Mouse (Mus musculus): ENCODE measurements at regions not wholly inside any gene's neighbourhood (a gene's known extent, or its start where the extent isn't known, plus 50 kb on each side); places are given as distances from the start of the nearest gene placed in this dataset.

- no peak for TF ChIP-seq POLR2A (IDR thresholded peaks at IDR 0.05; ENCODE audit: control insufficient read depth in 1 of 2, insufficient read depth in 1 of 2, low read depth in 1 of 2, low read length in 2 of 2, poor library complexity in 1 of 2)
- TF ChIP-seq USF1 (IDR thresholded peaks at IDR 0.05; ENCODE audit: low read depth, low read length): no peak
- TF ChIP-seq HCFC1 (IDR thresholded peaks at IDR 0.05; ENCODE audit: low read depth, low read length): no peak
- TF ChIP-seq MAFK (IDR thresholded peaks at IDR 0.05; ENCODE audit: borderline replicate concordance, low read depth, low read length): no peak
- TF ChIP-seq BHLHE40 (IDR thresholded peaks at IDR 0.05; ENCODE audit: borderline replicate concordance, low read depth, low read length): no peak
- no peak for TF ChIP-seq USF2 (IDR thresholded peaks at IDR 0.05; ENCODE audit: borderline replicate concordance in 1 of 2, insufficient read depth in 1 of 2, low read depth in 1 of 2, low read length in 2 of 2)
- no peak for TF ChIP-seq SIN3A (IDR thresholded peaks at IDR 0.05; ENCODE audit: low read length)
- TF ChIP-seq MYC (IDR thresholded peaks at IDR 0.05; ENCODE audit: low read depth, low read length): no peak
- no peak for TF ChIP-seq SMC3 (IDR thresholded peaks at IDR 0.05; ENCODE audit: low read depth, low read length)
- TF ChIP-seq TAL1 (IDR thresholded peaks at IDR 0.05; ENCODE audit: low read length): no peak
- no peak for TF ChIP-seq JUND (IDR thresholded peaks at IDR 0.05; ENCODE audit: low read depth, low read length)
- TF ChIP-seq POLR2AphosphoS5 (IDR thresholded peaks at IDR 0.05; ENCODE audit: borderline replicate concordance, low read depth, low read length): no peak
- TF ChIP-seq CTCF (IDR thresholded peaks at IDR 0.05 in 2 of 3, conservative IDR thresholded peaks at IDR 0.05 in 1 of 3; ENCODE audit: control insufficient read depth in 1 of 3, insufficient read depth in 1 of 3, low read depth in 2 of 3, low read length in 3 of 3, poor library complexity in 1 of 3, severe bottlenecking in 1 of 3): no peak
- no peak for TF ChIP-seq MEF2A (IDR thresholded peaks at IDR 0.05; ENCODE audit: extremely low read depth, insufficient replicate concordance, low read depth, low read length, poor library complexity, severe bottlenecking)
- Histone ChIP-seq H3K27me3 (ENCODE audit: control insufficient read depth in 1 of 2, insufficient read depth in 2 of 2, low read length in 2 of 2) (no peaks in the 10 kb centered on the region), H3K27ac (ENCODE audit: control insufficient read depth, low read depth, low read length) (no peak overlapping the region), H3K79me2 (ENCODE audit: control insufficient read depth, insufficient read depth, low read length, poor library complexity) (no peaks in the 10 kb centered on the region), H3K4me1 (ENCODE audit: control insufficient read depth in 1 of 2, insufficient read depth in 2 of 2, low read length in 2 of 2) (no peaks in the 10 kb centered on the region), H3K4me3 (ENCODE audit: control insufficient read depth in 1 of 2, insufficient read depth in 1 of 2, low read depth in 2 of 2, low read length in 2 of 2) (no peak overlapping the region), H3K36me3 (ENCODE audit: control insufficient read depth in 1 of 2, insufficient read depth in 2 of 2, low read length in 2 of 2) (no peaks in the 10 kb centered on the region), H3K9me3 (replicated peaks; ENCODE audit: insufficient read depth, low read length) (no peaks in the 10 kb centered on the region), H3K9ac (ENCODE audit: control insufficient read depth, low read depth, low read length, poor library complexity, severe bottlenecking) (no peak overlapping the region)
- no peak for DNase-seq (ENCODE audit: low read depth, low spot score)
These were observed 192.8 kb upstream of the Nrp1 start for GRCm38 (mm10) chr8:128165591-128165990.

- Histone ChIP-seq H3K9ac (ENCODE audit: control insufficient read depth, low read depth, low read length, poor library complexity, severe bottlenecking) (no peak overlapping the region), H3K4me3 (ENCODE audit: control insufficient read depth in 1 of 2, insufficient read depth in 1 of 2, low read depth in 2 of 2, low read length in 2 of 2) (no peak overlapping the region), H3K27me3 (ENCODE audit: control insufficient read depth in 1 of 2, insufficient read depth in 2 of 2, low read length in 2 of 2) (no peaks in the 10 kb centered on the region), H3K4me1 (ENCODE audit: control insufficient read depth in 1 of 2, insufficient read depth in 2 of 2, low read length in 2 of 2) (no peaks in the 10 kb centered on the region), H3K79me2 (ENCODE audit: control insufficient read depth, insufficient read depth, low read length, poor library complexity) (no peaks in the 10 kb centered on the region), H3K27ac (ENCODE audit: control insufficient read depth, low read depth, low read length) (no peak overlapping the region), H3K36me3 (ENCODE audit: control insufficient read depth in 1 of 2, insufficient read depth in 2 of 2, low read length in 2 of 2) (no peaks in the 10 kb centered on the region), H3K9me3 (replicated peaks; ENCODE audit: insufficient read depth, low read length) (no peaks in the 10 kb centered on the region)
- DNase-seq (ENCODE audit: low read depth, low spot score): no peak
- TF ChIP-seq MAX (IDR thresholded peaks at IDR 0.05; ENCODE audit: low read length) (no peak), JUND (IDR thresholded peaks at IDR 0.05; ENCODE audit: low read depth, low read length) (no peak), POLR2A (IDR thresholded peaks at IDR 0.05; ENCODE audit: control insufficient read depth in 1 of 2, insufficient read depth in 1 of 2, low read depth in 1 of 2, low read length in 2 of 2, poor library complexity in 1 of 2) (no peak), MEF2A (IDR thresholded peaks at IDR 0.05; ENCODE audit: extremely low read depth, insufficient replicate concordance, low read depth, low read length, poor library complexity, severe bottlenecking) (no peak), ZNF384 (IDR thresholded peaks at IDR 0.05; ENCODE audit: low read depth, low read length) (no peak), UBTF (IDR thresholded peaks at IDR 0.05; ENCODE audit: borderline replicate concordance, insufficient read depth, low read depth, low read length) (no peak), MAZ (IDR thresholded peaks at IDR 0.05; ENCODE audit: low read depth, low read length) (no peak), ZC3H11A (IDR thresholded peaks at IDR 0.05; ENCODE audit: low read depth, low read length) (no peak), POLR2AphosphoS2 (IDR thresholded peaks at IDR 0.05; ENCODE audit: low read length) (no peak), CHD2 (IDR thresholded peaks at IDR 0.05; ENCODE audit: low read length) (no peak), KAT2A (conservative IDR thresholded peaks at IDR 0.05; ENCODE audit: low read depth, low read length) (no peak)
These were observed 192.3 kb upstream of the Nrp1 start for GRCm38 (mm10) chr8:128166097-128166496.
